8 mouse cellular contexts compared by ENCODE assay signal in the genomic region with DNA sequence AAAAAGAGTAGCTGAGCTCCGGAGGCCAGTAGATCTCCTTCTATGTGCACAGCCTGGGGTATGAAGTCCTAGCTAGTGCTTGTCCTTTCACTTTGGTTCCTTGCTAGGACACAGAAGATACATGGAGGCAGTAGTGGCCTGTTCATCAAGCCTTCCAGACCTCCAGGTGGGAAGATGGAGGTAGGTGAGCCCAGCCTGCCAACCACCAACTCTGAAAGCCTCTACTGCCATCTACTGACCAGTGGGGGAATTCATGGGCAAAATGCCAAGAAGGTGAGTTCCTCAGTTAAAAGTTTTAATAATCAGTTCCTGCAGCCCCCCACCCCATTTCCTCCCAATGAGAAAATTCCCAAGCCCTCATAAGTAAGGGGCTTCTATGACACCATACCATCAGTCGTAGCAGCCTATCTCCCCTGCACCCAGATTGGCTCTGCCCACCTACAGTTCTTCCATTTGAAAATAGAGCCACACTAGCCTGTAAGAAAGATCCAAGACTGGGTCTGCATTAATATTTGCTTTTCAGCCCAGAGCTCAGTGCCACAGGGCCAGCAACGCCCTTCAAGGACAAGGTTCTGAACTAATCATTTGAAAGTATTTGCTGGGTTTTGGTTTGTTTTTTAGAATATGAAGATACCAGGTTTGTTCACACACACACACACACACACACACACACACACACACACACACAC.
DNase-seq lines count a peak whose midpoint lies in the region; ATAC-seq and TF ChIP-seq lines count a peak whose summit lies in the region.

No protein-coding gene starts in this region.

- DNase-seq in layer of hippocampus, adult 11-12 months (ENCODE audit: low spot score): peak; percentile 43
- DNase-seq in layer of hippocampus, adult 9-11 months: no peak
- DNase-seq in R1 (ENCODE audit: low read depth, low spot score): peak; percentile 53
- DNase-seq in embryo, embryonic 11 days: peak; percentile 71
- no peak for DNase-seq in liver, embryonic 13.5 days
- peak; percentile 15 for DNase-seq in right cerebral cortex, postnatal 25 days
- DNase-seq in Muller cell, postnatal 12 days (ENCODE audit: inconsistent ontology term): no peak

- no peak overlapping the region for H3K27ac ChIP-seq in intestine, postnatal 0 days (ENCODE audit: low read depth, low read length)
- peak overlapping the region; percentile 61 for H3K27ac ChIP-seq in liver, embryonic 13.5 days

- H3K9me3 ChIP-seq in intestine, postnatal 0 days (ENCODE audit: control insufficient read depth): no peaks in the 10 kb centered on the region
- H3K9me3 ChIP-seq in liver, embryonic 13.5 days (replicated peaks): no peaks in the 10 kb centered on the region

- H3K4me2 ChIP-seq in intestine, postnatal 0 days (replicated peaks; ENCODE audit: low read depth): no peak overlapping the region
- H3K4me2 ChIP-seq in liver, embryonic 13.5 days: no peak overlapping the region

- no peak overlapping the region for H3K9ac ChIP-seq in intestine, postnatal 0 days (ENCODE audit: low read depth, low read length)
- no peak overlapping the region for H3K9ac ChIP-seq in liver, embryonic 13.5 days

- TF ChIP-seq CTCF in intestine, postnatal 0 days (IDR thresholded peaks at IDR 0.05; ENCODE audit: low read depth): peak; percentile 82

- H3K27me3 ChIP-seq in intestine, postnatal 0 days (replicated peaks; ENCODE audit: control insufficient read depth, insufficient read depth, low read length): no peaks in the 10 kb centered on the region
- no peaks in the 10 kb centered on the region for H3K27me3 ChIP-seq in liver, embryonic 13.5 days

- 61% methylated on average over 3 of the region's 3 CpGs for WGBS in intestine, postnatal 0 days
- 17% methylated on average over 3 of the region's 3 CpGs for WGBS in liver, embryonic 13.5 days (ENCODE audit: insufficient replicate concordance)

- no peak overlapping the region for H3K4me3 ChIP-seq in intestine, postnatal 0 days (ENCODE audit: low read depth, low read length)
- no peak overlapping the region for H3K4me3 ChIP-seq in liver, embryonic 13.5 days (replicated peaks)

- 0 out of 2 replicates have a peak, but pooled peaks cover 3% of the 10 kb centered on the region for H3K4me1 ChIP-seq in intestine, postnatal 0 days (replicated peaks; ENCODE audit: control insufficient read depth, insufficient read depth, low read length)
- H3K4me1 ChIP-seq in liver, embryonic 13.5 days (replicated peaks): peaks cover 47% of the 10 kb centered on the region

- ATAC-seq in intestine, postnatal 0 days: no peak
- ATAC-seq in liver, embryonic 13.5 days (ENCODE audit: low read depth): 0 out of 2 replicates have a peak, but pooled peaks have one; percentile 29

- H3K36me3 ChIP-seq in intestine, postnatal 0 days (ENCODE audit: control insufficient read depth, insufficient read depth): no peaks in the 10 kb centered on the region
- H3K36me3 ChIP-seq in liver, embryonic 13.5 days: no peaks in the 10 kb centered on the region

Comparison
In these comparisons a context has a peak if more than half of its experiments do, and no peak if none do; other contexts are left out.
1. DNase-seq: peak in layer of hippocampus, adult 11-12 months (single experiment), R1 (single experiment), embryo, embryonic 11 days (single experiment) and right cerebral cortex, postnatal 25 days (single experiment); none in layer of hippocampus, adult 9-11 months (single experiment), liver, embryonic 13.5 days (single experiment) and Muller cell, postnatal 12 days (single experiment).